Mouse (Mus musculus) adrenal gland, adult (tissue): ENCODE results near the gene Bcat1.

Experiments
- DNase-seq, 2 experiments: peaks; one replicate each; pipeline ENCODE4 v3.0.0; 2022 to 2023; ENCODE audit warnings: low spot score in 1 of 2; ENCODE audit not compliant: inconsistent age in 2 of 2

The Bcat1 gene

DNA sequence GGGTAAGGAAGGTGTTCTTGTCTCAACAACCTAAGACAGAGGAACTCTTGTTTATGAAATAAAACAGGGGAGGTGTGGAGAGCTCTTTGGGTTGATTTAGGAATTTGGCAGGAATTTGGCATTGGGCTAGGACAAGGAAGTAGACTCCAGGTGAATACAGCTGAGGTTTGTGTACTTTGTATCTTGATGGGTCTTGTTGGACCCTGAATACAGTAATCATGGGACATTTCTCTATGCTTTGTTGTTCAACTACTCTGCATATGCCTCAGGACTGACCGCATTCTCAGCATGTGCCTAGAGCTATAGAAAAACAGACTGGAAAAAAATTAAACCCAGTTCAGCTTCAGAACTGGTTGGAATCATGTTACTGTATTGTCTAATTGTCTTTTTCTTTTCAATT lies 14.6 kb downstream of the Bcat1 start:
- no peak for DNase-seq

DNA sequence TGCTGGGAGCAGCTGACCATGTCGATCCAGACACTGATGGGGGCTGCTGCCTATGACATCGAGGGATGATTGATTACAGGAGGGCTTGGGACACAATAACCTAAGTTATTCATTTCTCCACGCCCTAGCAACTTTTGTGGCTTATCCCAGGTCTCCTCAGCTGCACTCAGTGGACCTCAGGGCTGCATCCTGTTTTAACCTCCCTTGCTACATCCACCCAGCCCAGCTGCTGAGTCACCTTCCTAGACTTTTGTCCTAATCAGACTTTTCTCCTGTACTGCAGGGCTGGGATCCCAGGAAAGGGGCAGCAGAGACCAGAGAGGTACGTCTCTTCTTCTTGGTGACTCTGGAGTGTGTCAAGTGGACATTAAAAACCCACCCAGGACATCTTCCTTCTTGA lies 19.9 kb downstream of the Bcat1 start:
- no peak for DNase-seq

DNA sequence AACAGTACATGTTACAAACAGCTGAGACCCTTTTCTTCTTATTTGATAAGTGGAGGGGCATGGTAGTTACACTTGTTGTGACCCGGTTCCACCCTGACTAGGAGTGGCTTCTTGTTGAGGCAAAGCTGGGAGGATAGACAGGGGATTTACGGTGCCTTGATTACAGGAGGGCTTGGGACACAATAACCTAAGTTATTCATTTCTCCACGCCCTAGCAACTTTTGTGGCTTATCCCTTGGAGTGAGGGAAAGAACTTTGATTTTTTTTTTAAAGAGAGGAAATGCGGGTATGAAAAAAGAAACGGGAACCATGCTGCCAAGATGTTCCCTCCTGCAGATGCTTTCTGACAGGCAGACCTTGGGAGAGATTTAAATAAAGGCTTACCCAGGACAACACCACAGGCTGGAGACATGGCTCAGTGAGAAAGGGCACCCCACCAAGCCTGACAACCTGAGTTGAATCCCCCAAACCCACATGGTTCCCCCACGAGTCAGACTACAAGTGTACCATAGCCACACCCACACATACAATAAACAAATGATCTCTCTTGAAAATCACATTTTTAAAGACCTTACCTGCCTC lies 20.6 kb downstream of the Bcat1 start:
- DNase-seq: peak in 1 of 2 experiments; percentile 57

DNA sequence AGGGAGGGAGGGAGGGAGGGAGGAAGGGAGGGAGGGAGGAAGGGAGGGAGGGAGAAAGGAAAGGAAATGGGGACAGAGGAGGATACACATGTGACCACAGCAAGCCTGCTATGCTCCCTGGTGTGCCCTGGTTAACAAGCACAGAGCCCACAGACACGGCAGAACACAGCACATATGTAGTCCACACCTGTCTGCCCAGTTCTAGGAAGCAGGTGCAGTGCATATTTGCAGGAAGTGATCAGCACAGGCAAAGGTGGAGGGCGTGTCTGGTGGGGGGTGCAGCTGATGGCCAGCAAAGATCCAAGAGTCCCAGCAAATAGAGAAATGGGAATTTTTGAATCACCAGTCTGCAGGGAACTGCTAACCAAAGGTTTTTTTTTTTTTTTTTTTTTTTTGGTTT lies 23.3 kb downstream of the Bcat1 start:
- no peak for DNase-seq

DNA sequence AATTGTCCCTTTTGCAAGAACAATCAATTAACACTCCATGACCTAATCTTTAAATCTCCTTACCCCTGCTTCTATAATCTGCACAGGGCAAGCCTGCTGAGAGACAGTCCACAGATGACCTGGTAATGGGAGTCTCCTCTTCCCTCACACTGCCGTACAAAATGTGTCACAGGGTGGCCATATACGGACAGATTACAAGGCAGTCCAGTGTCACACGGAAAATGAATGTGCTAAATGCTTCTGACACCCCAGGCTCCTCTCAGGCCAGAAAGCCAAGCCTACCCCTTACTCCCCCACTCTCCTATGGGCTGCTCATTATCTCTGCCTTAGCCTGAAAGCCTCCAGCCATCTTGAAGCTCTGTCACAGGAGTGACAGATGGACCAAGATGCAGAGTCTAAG lies 25.1 kb downstream of the Bcat1 start:
- no peak for DNase-seq

DNA sequence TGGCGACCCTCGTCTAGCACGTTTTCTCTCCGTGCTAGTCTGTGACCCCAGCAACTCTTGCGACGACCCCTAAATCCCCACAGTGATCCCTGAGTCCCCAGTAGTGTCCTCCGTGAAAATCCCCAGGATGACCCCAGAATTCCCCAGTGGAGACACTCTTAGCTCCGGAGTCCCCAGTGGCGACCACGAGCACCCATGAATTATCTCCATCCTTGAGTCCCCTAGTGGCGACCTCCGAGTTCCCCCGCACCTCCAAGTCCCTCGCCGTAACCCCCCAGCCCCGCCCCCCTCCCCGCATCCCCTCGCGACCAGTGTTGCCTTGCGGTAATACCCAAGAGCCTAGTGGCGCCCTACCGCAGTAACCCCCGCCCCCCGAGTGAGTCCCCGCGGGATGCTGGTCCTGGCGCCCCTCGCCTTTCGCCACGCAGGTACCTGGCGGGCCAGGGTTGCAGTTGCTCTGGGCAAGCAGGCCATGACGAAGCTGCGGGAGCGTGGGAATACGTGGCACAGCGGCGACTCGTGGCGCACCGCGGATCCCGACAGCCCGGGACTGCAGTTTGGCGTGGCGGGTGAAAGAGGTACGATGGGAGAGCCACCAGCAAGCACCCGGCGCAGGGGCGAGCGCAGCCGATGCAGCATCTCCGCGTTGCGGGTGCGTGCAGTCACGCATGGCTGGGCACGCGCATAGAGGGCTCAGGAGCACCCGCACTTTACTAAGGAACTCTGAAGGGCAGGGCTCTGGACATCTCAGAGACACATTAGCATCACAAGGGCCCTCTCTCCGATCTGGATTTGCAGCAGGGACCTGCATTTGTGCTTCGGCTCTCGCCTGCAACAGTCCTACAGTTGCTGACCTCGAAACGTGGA lies 27.6 kb downstream of the Bcat1 start:
- DNase-seq: peak in 1 of 2 experiments; percentile 72

DNA sequence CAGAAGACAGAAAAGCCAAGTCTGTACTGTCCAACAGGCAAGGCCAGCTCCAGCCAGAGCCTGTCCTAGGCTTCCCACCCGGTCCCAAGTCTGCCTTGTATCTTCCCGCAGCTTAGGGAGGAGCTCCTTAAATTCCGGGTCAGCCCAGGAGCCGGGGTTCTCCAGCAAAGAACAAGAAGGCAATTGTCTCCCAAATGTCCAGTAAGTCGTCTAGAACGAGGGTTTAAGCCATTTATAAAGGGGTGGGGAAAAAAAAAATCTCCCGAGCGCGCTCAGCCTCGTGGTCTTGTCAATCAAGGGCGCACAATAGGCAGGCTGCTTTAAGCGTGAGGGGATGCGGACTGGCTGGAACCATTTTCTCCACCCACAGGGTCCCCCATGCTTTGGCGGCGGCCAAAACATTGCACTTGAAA lies 28.5 kb downstream of the Bcat1 start:
- no peak for DNase-seq

DNA sequence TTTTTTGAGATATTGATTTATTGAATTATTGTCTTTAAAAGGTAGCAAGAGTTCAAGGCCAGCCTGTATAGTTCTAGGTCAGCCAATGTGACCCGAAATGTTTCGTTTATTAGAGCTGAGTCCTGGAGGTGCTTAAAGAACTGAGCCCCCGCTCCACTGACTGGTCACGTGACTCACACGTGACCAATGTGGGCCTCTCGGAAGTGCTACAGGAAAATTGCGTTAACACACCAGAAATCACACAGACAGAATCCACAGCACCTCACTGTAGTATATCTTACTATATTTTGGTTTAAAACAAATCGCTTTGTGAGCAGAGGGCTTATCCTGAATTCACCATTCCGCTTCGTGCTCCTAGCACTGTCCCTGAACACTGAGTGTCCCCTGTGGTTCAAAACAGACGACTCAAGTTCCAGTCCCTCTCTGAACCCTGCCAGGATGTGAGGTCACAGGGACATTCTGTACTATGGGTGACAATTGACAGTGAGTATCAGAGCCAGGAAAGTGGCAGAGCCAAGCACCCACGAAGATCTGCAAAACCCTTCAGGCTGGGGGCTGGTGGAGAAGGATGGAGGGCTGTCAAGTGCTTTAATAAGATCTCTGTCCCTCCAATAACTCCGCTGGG lies 29.6 kb downstream of the Bcat1 start:
- DNase-seq: no peak

DNA sequence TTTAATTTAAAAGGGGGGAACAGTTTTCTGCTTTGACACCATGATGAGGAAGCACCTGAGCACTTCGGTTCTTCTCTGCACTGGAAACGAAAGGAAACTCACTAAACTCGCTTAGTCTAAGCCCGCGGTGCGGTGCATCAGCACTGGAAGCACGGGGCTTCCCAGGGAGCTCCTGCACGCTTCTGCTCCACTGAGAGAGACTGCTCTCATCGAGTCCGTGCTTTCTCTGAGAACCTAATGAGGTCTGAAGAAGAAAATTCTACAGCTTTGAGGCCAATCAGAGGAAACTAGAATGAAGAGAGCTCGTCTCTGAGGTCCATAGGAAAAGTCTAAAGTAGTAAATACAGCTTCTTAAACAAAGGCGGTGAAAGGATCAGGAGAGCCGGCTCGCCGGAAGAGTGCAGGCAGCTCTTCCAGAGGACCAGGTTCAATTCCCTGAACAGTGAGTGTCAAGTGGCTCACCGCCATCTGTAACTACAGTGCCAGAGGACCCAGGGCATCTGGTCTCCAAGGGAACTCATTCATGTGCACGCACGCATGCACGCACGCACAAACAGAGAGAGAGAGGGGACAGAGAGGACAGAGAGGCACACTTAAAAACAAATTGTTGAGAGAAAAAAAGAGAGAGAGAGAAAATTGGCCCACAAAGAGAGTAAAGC lies 30.9 kb downstream of the Bcat1 start:
- DNase-seq: peak in 1 of 2 experiments; percentile 14

DNA sequence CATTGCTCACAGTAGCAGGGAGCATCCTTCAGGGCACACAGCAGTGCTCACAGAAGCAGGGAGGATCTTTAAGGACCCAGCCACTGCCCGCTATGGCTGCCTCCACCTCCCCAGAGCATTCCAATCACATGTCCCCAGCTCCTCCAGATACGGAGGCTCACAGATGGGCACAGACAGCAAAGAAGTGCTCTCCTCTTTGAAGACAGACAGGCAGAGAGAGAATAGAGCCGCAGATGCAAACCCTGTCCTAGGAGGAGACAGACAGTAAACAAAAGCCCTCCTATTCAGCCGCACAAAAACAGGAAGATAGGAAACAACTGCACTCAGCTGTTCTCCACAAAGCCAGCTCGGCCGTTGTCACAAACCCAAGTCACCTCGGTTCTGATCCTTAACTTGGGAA lies 35.3 kb downstream of the Bcat1 start:
- peak in 1 of 2 experiments; percentile 15 for DNase-seq

DNA sequence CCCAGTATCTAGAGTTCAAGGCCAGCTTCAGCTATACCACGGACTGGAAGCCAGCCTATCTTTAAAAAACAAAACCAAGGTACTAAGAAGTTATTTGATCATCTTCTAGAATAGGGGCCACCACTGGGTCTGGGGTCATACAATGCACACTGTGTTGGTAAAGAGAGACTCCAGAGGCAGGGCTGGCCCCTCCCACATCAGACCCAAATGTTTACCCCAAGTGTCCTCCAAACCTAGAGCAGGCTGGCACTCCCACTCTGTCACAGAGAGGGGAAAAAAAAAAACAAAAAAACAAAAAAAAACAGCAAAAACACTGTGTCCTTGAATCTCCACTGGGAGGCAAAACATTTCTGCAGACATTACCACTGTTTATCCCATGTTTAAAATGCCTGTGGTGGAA lies 38.4 kb downstream of the Bcat1 start:
- peak in 1 of 2 experiments; percentile 65 for DNase-seq

DNA sequence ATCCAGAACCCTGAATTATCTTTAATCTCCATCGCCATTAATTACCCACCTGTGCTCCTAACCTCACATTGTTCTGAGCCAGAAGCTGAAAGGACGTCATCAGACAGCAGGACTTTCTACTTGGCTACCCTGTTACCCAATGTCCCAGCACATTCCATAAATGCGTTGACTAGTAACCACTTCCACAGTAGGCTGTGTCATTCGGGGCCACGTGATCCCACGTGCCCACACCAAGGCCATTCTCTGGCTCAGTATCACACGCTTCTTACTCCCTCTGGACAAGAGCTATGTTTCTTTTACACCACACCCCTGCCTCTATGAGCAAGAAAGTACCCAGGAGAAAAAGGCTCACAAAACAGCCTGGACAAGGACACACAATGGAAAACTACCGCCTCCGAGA lies 40.6 kb downstream of the Bcat1 start:
- DNase-seq: peak; percentile 80 to 84

DNA sequence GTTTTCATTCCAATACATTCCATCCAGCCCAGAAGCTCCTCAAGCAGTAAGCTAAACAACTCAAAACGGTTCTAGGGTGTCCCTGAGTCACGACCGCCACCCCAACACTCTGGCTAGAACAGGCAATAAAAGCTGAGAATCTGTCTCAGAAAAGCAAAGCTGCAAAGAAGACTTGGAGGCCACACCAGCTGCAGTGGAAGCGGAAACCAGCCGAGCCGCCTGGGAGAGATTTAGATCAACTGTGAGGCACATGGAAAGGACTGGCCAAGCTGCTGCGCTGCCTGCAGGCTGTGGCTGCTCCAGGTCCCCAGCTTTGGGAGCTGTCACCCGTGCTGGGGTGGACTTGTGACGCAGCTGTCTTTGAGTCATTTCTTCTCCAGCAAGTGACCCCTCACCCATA lies 45.4 kb downstream of the Bcat1 start:
- no peak for DNase-seq

DNA sequence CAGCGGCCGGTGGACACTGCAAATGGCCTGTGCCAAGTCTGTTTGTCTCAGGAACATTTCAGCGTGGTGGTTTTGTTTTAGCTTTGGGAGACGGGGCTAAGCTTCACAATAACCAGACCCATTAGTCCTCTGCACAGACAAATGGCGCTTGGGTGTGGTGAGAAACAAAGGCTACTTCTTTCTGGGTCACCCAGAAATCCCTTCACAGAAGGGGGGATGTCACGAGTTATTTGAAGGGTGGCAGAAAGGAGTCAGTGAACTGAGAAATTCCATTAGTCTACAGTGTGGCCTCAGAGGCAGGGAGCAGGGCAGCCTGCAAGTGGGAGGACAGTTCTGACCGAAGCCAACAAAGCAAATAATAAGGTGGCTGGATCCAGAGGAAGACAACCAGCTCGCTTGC lies 52.0 kb downstream of the Bcat1 start:
- DNase-seq: no peak

DNA sequence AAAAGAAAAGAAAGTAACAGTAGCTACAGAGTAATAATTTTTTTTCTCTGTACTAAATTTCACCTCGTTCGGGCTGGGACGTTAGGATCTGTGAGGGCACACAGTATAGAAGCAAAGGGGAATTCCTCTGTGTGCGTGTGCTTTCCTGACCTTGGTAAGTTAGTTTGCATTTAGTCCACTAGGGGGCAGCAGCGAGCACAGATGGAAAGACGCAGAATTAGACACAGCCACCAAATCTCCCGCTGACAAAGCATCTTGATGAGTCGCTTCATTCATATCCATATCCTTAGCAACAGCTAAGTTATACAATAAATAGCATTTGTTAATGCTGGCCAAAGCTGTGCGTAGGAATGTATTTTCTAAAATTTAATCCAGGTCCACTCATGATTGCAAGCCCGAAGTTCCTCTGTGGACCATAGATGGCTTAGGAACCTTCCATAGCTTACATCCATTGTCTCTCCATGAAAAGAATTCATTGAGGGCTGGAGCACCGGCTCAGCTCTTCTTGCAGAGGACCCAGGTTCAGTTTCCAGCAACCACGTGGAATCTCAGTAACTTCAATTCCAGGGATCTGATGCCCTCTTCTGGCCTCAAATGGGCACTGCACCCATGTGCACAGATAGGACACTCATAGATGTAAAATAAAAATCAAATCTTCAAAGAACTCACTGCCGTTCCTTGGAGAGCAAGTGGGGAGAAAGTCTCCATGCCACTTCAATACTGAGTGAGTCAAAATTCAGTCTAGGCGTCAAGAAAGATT lies 52.8 kb downstream of the Bcat1 start:
- DNase-seq: peak; percentile 36 to 65

DNA sequence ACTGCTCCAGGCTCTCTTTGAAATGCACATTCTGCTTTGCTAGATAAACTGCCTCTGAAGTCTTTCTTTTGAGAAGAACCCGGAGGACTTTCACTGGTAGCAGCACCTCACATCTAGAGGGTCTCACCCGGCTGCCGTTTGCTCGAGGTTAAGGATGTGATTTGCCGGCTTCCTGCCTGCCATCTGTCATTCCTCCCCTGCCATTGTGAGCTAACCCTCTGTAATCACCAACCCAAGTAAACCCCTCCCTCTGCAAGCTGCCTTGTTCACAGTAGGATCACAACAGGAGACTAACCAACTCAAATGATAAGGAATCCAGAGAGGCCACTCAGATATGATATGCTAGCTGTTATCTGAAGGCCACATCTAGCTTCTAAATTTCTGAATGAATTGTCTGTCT lies 53.6 kb downstream of the Bcat1 start:
- DNase-seq: no peak

DNA sequence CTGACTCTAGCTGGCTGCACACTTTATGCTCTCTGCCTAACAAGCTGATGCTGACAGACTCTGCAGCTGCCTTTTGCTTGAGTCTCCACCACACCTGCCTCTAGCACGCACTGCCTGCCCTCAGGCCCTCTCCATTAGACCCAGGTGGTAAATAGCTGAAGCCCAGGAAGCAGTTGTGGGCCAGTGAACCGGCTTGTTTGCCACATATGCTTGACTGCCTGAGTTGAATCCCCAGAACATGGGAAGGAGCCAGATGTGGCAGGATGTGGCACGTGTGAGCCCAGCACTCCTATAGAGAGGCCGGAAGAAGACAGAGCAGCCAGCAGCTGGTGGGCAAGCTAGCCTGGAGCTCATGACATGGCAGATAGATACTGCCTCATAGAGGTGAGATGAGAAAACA lies 55.4 kb downstream of the Bcat1 start:
- DNase-seq: no peak

DNA sequence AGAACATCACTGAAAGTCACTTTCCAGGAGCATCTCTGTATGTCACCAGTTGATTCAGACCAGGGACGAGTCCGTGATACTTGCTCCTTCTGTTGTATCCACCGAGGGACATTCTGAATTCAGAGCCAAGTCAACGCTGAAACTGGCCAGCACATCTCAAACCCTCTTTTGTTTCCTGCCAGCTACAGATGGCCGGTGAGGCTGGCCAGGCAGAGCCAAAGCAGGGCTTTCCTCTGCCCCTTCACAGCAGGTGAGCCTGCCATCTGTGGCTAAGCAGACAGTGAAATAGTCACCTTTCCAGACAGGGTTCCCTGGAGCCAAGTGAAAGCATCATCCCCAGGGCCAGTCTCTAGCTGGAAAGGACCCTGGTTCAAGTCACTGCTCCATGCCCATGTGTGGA lies 57.7 kb downstream of the Bcat1 start:
- DNase-seq: no peak

DNA sequence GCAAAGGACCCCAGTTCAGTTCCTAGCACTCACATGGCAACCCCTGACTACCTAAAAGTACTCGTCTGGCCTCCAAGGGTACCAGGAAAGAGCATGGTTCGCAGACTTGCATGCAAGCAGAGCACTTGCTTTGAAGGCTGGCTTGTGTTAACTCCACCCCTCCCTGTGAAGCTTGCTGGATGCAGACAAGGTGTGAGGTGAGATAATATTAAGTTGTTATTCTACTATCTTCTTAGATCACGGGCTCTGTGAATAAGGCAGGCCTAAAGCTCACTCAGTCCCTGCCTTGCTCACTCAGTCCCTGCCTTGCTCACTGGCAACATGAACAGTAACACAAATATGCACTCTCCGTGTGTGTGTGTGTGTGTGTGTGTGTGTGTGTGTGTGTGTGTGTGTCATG lies 58.5 kb downstream of the Bcat1 start:
- no peak for DNase-seq

DNA sequence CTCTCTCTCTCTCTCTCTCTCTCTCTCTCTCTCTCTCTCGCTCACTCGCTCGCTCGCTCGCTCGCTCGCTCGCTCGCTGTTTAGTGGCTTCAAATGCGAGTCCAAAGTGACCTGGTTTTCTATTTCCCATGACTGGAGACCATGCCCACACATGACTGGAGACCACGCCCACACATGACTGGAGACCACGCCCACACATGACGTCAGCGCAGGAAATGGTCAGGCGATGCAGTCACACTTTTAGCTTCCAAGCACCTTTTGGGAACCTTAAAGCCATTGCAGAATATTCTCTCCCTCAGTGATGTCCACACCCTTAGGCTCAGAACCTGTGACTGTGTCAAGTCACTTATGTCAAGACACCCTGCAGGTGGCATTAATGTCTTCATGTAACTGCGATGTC lies 59.3 kb downstream of the Bcat1 start:
- no peak for DNase-seq

DNA sequence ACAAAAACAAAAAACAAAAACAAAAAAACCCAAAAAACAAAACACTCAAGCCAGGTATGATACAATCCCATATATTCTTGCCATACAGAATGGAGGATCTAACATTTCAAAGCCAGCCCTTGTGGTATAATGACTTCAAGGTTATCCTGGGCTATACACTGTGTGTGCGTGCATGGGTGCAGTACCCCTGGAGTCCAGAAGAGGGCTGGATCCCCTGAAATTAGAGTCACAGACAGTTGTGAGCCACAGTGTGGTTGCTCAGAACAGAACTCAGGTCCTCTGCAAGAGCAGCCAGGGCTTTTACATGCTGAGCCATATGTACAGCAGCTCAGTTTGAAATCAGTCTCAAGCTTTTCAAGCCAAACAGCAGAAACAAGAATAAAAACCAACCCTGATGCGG lies 61.0 kb downstream of the Bcat1 start:
- DNase-seq: no peak
